Mouse (Mus musculus): ENCODE results near the gene Gstp2.

GRCm38 (mm10) chr19:4005091-4005490 is 40.7 kb downstream of the Gstp2 start:
- no peak for TF ChIP-seq TAL1 (IDR thresholded peaks at IDR 0.05; ENCODE audit: low read length)
- no peak for TF ChIP-seq GATA1 (IDR thresholded peaks at IDR 0.05; ENCODE audit: low read length)
